Mouse (Mus musculus) urinary bladder, adult 2 months (tissue): ENCODE results near the gene Ptafr. TPM values are rescaled to one million over a fixed set of nuclear protein-coding genes. Genes with fewer than 3 reads are reported as not detected.
"Not testable (repeated sequence)": the region's sequence is repeated elsewhere in the genome, so short reads cannot be mapped to it uniquely, and the experiment has no call there.

Source experiments
- DNase-seq: peaks from one replicate; pipeline ENCODE4 v3.0.0; 2022; ENCODE audit warnings: low spot score
- polyA plus RNA-seq: library from polyadenylated mRNA; depleted of rRNA; stranded (reverse); fragments of >200 nt; gene quantifications from 2 replicates; pipeline ENCODE4 v1.2.3, GENCODE M21; 2012

Gene Ptafr
- polyA plus RNA-seq, 1 experiment = 11.3 TPM

GRCm38 (mm10) chr4:132555550-132555949 is 8.3 kb upstream of the Ptafr start:
- not testable (repeated sequence) for DNase-seq

GRCm38 (mm10) chr4:132563261-132563660 is 606 bp upstream of the Ptafr start:
- DNase-seq = no peak

- DNase-seq = no peak
Measured at GRCm38 (mm10) chr4:132565089-132565747, 1.4 kb downstream of the Ptafr start.

GRCm38 (mm10) chr4:132567361-132567779 is 3.5 kb downstream of the Ptafr start:
- DNase-seq = no peak

GRCm38 (mm10) chr4:132569115-132569514 is 5.2 kb downstream of the Ptafr start:
- DNase-seq = no peak

- DNase-seq = no peak
Measured at GRCm38 (mm10) chr4:132571190-132571589, 7.3 kb downstream of the Ptafr start.

- DNase-seq = no peak
Measured at GRCm38 (mm10) chr4:132573327-132573726, 9.5 kb downstream of the Ptafr start.

- DNase-seq = no peak
Measured at GRCm38 (mm10) chr4:132574809-132575347, 11.0 kb downstream of the Ptafr start.

GRCm38 (mm10) chr4:132583781-132584180 is 19.9 kb downstream of the Ptafr start:
- no peak for DNase-seq

GRCm38 (mm10) chr4:132584975-132585374 is 21.1 kb downstream of the Ptafr start:
- DNase-seq = no peak

GRCm38 (mm10) chr4:132586282-132586681 is 22.4 kb downstream of the Ptafr start:
- DNase-seq = no peak

GRCm38 (mm10) chr4:132588512-132588911 is 24.6 kb downstream of the Ptafr start:
- no peak for DNase-seq

- no peak for DNase-seq
Measured at GRCm38 (mm10) chr4:132590642-132591041, 26.8 kb downstream of the Ptafr start.

GRCm38 (mm10) chr4:132592958-132593357 is 29.1 kb downstream of the Ptafr start:
- no peak for DNase-seq

- DNase-seq = no peak
Measured at GRCm38 (mm10) chr4:132594191-132594590, 30.3 kb downstream of the Ptafr start.

- no peak for DNase-seq
Measured at GRCm38 (mm10) chr4:132598861-132599260, 35.0 kb downstream of the Ptafr start.

- DNase-seq = no peak
Measured at GRCm38 (mm10) chr4:132599764-132600163, 35.9 kb downstream of the Ptafr start.

GRCm38 (mm10) chr4:132600465-132600864 is 36.6 kb downstream of the Ptafr start:
- no peak for DNase-seq

- DNase-seq = not testable (repeated sequence)
Measured at GRCm38 (mm10) chr4:132601242-132601641, 37.4 kb downstream of the Ptafr start.

- DNase-seq = no peak
Measured at GRCm38 (mm10) chr4:132603468-132603867, 39.6 kb downstream of the Ptafr start.

- DNase-seq = no peak
Measured at GRCm38 (mm10) chr4:132605816-132606215, 41.9 kb downstream of the Ptafr start.

GRCm38 (mm10) chr4:132608147-132608546 is 44.3 kb downstream of the Ptafr start:
- no peak for DNase-seq

- DNase-seq = no peak
Measured at GRCm38 (mm10) chr4:132610301-132610984, 46.6 kb downstream of the Ptafr start.
